Mouse (Mus musculus) stomach, embryonic 14.5 days (tissue): ENCODE data around the gene Dazap1. TPM values are rescaled to one million over a fixed set of nuclear protein-coding genes. Genes with fewer than 3 reads are reported as not detected.
A peak's percentile ranks its signal among the peaks of the same experiment; 100 is the strongest.

Experiments
- ATAC-seq: fragments of 200-750 bp; cut with Nextera tagmentation; 2 replicates; pipeline ENCODE4 v1.8.0; 2017; ENCODE audit warnings: low read depth, moderate TSS enrichment; ENCODE audit not compliant: insufficient number of reproducible peaks, insufficient read depth, low FRiP score
- H3K27ac ChIP-seq: fragments of 300-500 bp; sonication (generic); 2 replicates; pipeline ENCODE4 v1.5.1; 2014; ENCODE audit warnings: mild to moderate bottlenecking, low read length, moderate library complexity, mixed read lengths
- H3K27me3 ChIP-seq: fragments of 300-500 bp; sonication (generic); 2 replicates; pipeline ENCODE4 v1.6.1; 2014; ENCODE audit warnings: low read length, control low read depth, mixed read lengths; ENCODE audit not compliant: control insufficient read depth, insufficient read depth
- H3K36me3 ChIP-seq: fragments of 300-500 bp; sonication (generic); 2 replicates; pipeline ENCODE4 v1.6.1; 2014; ENCODE audit warnings: mild to moderate bottlenecking, control low read depth, low read length, moderate library complexity, mixed read lengths; ENCODE audit not compliant: control insufficient read depth, insufficient read depth
- H3K4me1 ChIP-seq: fragments of 300-500 bp; sonication (generic); 2 replicates; pipeline ENCODE4 v1.6.1; 2014; ENCODE audit warnings: low read length, control low read depth, mixed read lengths; ENCODE audit not compliant: control insufficient read depth, insufficient read depth
- H3K4me2 ChIP-seq: fragments of 300-500 bp; sonication (generic); replicated peaks from 2 replicates; pipeline ENCODE4 v1.6.1; 2014; ENCODE audit warnings: low read depth, low read length, control low read depth
- H3K4me3 ChIP-seq: fragments of 300-500 bp; sonication (generic); 2 replicates; pipeline ENCODE4 v1.5.1; 2014; ENCODE audit warnings: low read depth, low read length, control low read depth
- H3K9ac ChIP-seq: fragments of 300-500 bp; sonication (generic); replicated peaks from 2 replicates; pipeline ENCODE4 v1.6.1; 2014; ENCODE audit warnings: low read depth, mild to moderate bottlenecking, control low read depth, low read length, moderate library complexity, mixed read lengths
- H3K9me3 ChIP-seq: fragments of 300-500 bp; sonication (generic); 2 replicates; pipeline ENCODE4 v1.6.1; 2016; ENCODE audit warnings: low read depth, low read length, control low read depth; ENCODE audit not compliant: control insufficient read depth
- WGBS: fragments of 180-500 bp; shearing (Covaris S2); extraction: QIAGEN DNeasy Blood & Tissue Kit; methylation state at CpG from one replicate; pipeline ENCODE4 v1.1.7; 2014; 5-methylcytosine and 5-hydroxymethylcytosine counted together
- polyA plus RNA-seq: library from polyadenylated mRNA; unstranded; fragments of >200 nt; fragmentation: Nextera tagmentation; extraction: Ambion mirVana; gene quantifications from 2 replicates; pipeline ENCODE4 v1.2.1, GENCODE M21; 2014

Dazap1 gene
- polyA plus RNA-seq, 1 experiment from 2014 or later: 51.3 TPM

DNA sequence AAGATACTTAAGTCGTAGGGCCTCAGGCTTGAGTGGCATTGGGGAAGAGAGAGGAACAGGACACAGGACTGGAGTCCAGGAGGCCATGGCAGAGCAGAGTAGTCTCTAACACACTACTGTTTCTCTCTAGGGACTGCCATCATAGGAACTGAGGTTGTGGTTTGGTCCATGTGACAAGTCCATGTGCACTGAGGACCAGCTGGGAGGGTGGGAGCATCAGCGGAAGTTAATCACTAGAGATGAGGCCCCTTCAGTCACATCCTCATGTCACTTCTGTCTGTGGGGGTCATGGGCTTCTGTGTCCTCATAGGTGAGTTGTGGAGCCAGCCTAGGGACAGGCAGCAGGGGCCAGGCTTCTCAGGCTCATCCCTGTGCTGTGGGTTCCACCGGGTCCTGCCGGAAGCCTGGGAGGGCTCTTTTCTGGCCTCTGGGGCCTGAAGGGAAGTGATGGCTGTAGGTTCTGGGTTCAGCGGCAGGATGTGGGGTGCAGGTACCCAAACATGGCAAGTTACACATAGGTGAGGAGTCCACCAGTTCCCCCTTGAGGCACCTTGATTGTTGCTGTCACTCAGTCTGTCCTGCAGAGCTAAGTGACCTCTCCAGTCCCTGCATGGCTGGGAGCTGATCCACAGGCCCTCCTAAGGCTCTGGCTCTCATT, 10.0 kb downstream of the Dazap1 start:
- no peak overlapping the region for H3K4me3 ChIP-seq
- H3K4me1 ChIP-seq: peaks cover 18% of the 10 kb centered on the region
- ATAC-seq: no peak
- H3K9ac ChIP-seq: no peak overlapping the region
- no peak overlapping the region for H3K27ac ChIP-seq
- H3K36me3 ChIP-seq: peaks cover 36% of the 10 kb centered on the region
- H3K27me3 ChIP-seq: no peaks in the 10 kb centered on the region
- 90% methylated on average over 5 of the region's 5 CpGs for WGBS
- no peak overlapping the region for H3K4me2 ChIP-seq
- no peaks in the 10 kb centered on the region for H3K9me3 ChIP-seq

DNA sequence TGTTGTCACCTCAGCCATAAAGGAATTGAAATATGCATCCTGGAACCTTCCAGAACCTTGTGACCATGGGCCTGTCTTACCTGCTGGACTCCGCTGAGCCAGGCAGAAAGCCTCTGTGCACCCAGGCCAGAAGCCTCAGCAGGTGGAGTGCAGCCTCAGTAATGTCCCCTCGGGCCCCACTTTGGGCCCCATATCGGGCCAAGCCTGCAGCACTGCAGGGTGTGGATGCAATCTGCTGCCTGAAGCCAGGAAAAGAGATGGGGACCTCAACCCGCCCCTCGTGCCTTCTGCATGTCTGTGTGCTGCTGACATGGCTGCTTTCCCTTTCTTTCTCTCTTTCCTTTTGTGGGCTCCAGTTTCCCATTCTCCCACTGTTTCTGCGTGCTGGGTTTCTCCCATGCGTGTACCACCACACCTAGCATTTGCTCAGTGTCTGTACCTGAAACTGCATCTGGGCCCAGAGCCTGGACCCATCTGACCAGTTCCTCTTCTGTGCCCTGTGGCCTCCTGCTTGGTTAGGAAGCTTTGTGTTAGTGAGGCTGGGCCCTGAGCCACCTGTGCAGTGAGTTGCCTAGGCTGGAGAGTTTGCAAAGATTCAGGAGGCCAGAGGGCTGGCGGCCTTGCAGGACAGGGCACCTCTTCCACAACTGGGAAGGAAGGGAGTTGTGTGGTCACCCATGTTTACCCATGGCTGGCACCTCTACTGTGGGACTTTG, 10.7 kb downstream of the Dazap1 start:
- Histone ChIP-seq H3K27ac (no peak overlapping the region), H3K4me3 (no peak overlapping the region), H3K9ac (no peak overlapping the region), H3K9me3 (no peaks in the 10 kb centered on the region), H3K27me3 (no peaks in the 10 kb centered on the region), H3K4me1 (peaks cover 11% of the 10 kb centered on the region), H3K36me3 (peaks cover 42% of the 10 kb centered on the region), H3K4me2 (no peak overlapping the region)
- WGBS: 84% methylated on average over 8 of the region's 8 CpGs
- no peak for ATAC-seq

- no peaks in the 10 kb centered on the region for H3K9me3 ChIP-seq
- no peak overlapping the region for H3K9ac ChIP-seq
- 84% methylated on average over 3 of the region's 3 CpGs for WGBS
Observed at GRCm38 (mm10) chr10:80273847-80274246, 12.6 kb downstream of the Dazap1 start.

DNA sequence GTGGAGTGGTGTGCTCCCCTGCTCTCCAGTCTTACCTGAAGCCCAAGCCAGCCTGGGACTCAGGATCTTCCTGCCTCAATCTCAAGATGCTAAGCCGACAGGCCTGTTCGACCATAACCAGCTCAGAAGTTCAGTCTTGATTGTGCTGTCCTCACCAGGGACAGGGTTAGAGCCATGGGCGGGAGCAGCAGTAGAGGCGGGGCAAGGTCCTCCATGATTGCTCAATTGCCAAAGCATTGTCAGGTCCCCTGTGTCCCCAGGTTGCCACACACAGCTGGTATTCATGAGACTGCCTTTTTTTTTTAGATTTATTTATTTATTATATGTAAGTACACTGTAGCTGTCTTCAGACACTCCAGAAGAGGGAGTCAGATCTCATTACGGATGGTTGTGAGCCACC, 15.0 kb downstream of the Dazap1 start:
- Histone ChIP-seq H3K4me2 (no peak overlapping the region), H3K4me1 (0 out of 2 replicates have a peak, but pooled peaks cover 2% of the 10 kb centered on the region), H3K9ac (no peak overlapping the region), H3K27ac (no peak overlapping the region), H3K27me3 (no peaks in the 10 kb centered on the region), H3K36me3 (peaks cover 70% of the 10 kb centered on the region), H3K4me3 (no peak overlapping the region), H3K9me3 (no peaks in the 10 kb centered on the region)
- WGBS: 85% methylated on average over 5 of the region's 5 CpGs
- no peak for ATAC-seq

More at GRCm38 (mm10) chr10:80273847-80274246, 12.6 kb downstream of the Dazap1 start:
- H3K27me3 ChIP-seq: no peaks in the 10 kb centered on the region
- H3K27ac ChIP-seq: no peak overlapping the region
- H3K4me2 ChIP-seq: no peak overlapping the region
- no peak for ATAC-seq
- H3K36me3 ChIP-seq: peaks cover 54% of the 10 kb centered on the region
- no peak overlapping the region for H3K4me3 ChIP-seq
- 0 out of 2 replicates have a peak, but pooled peaks cover 2% of the 10 kb centered on the region for H3K4me1 ChIP-seq

DNA sequence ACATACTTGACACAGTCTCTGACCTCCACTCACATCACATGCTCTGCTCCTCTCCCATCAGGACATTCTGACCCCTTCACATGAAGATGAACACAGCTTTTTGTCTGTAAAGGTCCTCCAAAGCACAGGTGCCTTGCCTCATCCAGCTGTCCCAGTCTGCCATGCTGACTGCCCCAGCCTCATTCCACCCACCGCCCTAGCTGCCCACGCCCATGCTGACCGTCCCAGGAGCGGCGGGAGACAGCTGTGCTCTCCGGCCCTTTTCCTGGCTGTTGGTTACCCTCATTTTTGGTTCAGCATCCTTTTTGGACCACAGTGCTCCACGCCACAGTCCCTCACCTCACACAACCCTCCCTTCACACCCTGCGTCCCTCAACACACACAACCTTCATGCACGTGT, 17.1 kb downstream of the Dazap1 start:
- Histone ChIP-seq H3K9me3 (no peaks in the 10 kb centered on the region), H3K4me3 (no peak overlapping the region), H3K36me3 (peaks cover 81% of the 10 kb centered on the region), H3K27ac (no peak overlapping the region), H3K4me1 (no peaks in the 10 kb centered on the region), H3K4me2 (no peak overlapping the region), H3K9ac (no peak overlapping the region), H3K27me3 (no peaks in the 10 kb centered on the region)
- WGBS: 89% methylated on average over 9 of the region's 9 CpGs
- no peak for ATAC-seq

DNA sequence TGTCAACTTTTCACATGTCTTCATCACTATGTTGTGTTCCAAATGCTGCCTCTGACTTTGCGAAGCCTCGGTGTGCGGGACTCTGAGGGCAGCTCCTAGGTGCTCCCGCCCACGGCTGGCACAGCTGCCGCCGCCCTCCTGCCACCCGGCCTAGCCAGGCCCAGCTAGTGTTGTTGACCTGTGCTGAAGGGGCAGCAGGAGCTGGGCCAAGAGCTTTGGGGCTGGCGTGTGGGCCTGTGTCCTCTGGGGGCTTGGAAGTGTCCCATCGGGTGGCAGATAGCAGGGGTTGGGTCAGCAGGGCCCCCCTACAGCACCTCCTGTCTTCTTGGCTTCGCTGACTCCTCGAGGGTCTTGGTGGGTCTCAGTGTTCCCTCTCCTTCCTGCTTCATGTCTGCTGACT, 18.0 kb downstream of the Dazap1 start:
- WGBS: 89% methylated on average over 12 of the region's 12 CpGs
- no peaks in the 10 kb centered on the region for H3K27me3 ChIP-seq
- no peak overlapping the region for H3K4me2 ChIP-seq
- H3K27ac ChIP-seq: no peak overlapping the region
- H3K36me3 ChIP-seq: peaks cover 84% of the 10 kb centered on the region
- H3K9me3 ChIP-seq: no peaks in the 10 kb centered on the region
- H3K4me1 ChIP-seq: no peaks in the 10 kb centered on the region
- no peak overlapping the region for H3K9ac ChIP-seq
- ATAC-seq: no peak
- no peak overlapping the region for H3K4me3 ChIP-seq

DNA sequence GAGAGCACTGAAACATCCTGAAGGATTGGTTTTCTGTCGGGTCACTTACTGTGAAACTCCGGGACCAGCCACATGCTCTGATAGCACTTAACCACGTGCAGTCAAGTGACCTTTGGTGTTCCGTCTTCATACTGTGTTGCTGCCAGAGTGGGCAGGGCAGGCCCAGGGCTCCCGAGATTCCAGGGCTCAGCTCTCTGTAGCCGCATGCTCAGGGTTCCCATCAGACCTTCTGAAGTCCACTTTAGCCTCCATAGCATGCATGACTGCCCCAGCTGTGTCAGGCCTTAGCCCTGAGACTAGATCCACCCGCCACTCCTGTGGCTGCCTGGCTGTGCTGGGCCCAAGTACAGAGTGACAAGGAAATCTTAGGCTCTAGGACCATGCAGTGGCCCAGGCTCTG, 20.0 kb downstream of the Dazap1 start:
- Histone ChIP-seq H3K27me3 (no peaks in the 10 kb centered on the region), H3K9me3 (no peaks in the 10 kb centered on the region), H3K9ac (no peak overlapping the region), H3K36me3 (peaks cover 90% of the 10 kb centered on the region), H3K4me1 (no peaks in the 10 kb centered on the region), H3K4me2 (no peak overlapping the region), H3K27ac (no peak overlapping the region), H3K4me3 (no peak overlapping the region)
- 80% methylated on average over 7 of the region's 7 CpGs for WGBS
- ATAC-seq: no peak

DNA sequence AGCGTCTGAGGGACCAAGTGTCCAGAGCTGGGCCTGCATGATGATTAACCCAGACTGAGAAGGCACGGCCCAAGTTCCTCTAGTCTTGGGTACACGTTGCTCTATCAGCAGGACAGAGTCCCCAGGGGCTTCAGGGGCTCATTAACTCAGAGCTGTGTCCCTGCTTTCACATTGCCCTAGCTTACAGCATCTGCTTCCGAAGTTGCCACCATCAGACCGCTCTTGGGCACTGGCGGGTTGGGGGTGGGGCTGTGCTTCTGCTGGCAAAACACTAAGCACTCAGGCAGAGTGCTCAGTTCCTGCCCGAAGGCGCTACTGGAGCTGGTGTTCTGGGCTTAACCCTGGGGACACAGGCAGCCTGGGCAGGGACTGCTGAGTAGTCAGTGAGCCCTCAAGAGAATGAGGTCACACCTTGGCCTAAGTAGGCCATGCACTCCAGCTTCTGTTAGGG, 20.7 kb downstream of the Dazap1 start:
- H3K4me3 ChIP-seq: no peak overlapping the region
- H3K9me3 ChIP-seq: no peaks in the 10 kb centered on the region
- no peaks in the 10 kb centered on the region for H3K27me3 ChIP-seq
- no peak for ATAC-seq
- no peaks in the 10 kb centered on the region for H3K4me1 ChIP-seq
- H3K9ac ChIP-seq: no peak overlapping the region
- WGBS: 81% methylated on average over 8 of the region's 8 CpGs
- H3K36me3 ChIP-seq: peaks cover 90% of the 10 kb centered on the region
- peak overlapping the region; percentile 28; the same call in 1 of the 2 replicates for H3K27ac ChIP-seq
- H3K4me2 ChIP-seq: no peak overlapping the region
